Mouse (Mus musculus) liver, embryonic 14.5 days (tissue): ENCODE data around the gene Mctp1.

Experiments used
- CTCF ChIP-seq: IDR thresholded peaks from 2 replicates; pipeline ENCODE4 v1.5.1; 2016; ENCODE audit warnings: antibody characterized with exemption, low read depth, control low read depth
- EP300 ChIP-seq: IDR thresholded peaks from 2 replicates; pipeline ENCODE4 v1.6.1; 2016; ENCODE audit warnings: antibody characterized with exemption, low read depth

- no peak for TF ChIP-seq CTCF
- no peak for TF ChIP-seq EP300
These were observed 7.6 kb downstream of the Mctp1 start for GRCm38 (mm10) chr13:76391920-76392319.
